Mouse (Mus musculus): ENCODE measurements around the gene Gm20388. TPM values are rescaled to one million over a fixed set of nuclear protein-coding genes. Genes with fewer than 3 reads are reported as not detected.

Gm20388 gene
- polyA plus RNA-seq, 1 experiment from 2014 or later: not detected

- Histone ChIP-seq H3K36me3 (ENCODE audit: control insufficient read depth, insufficient read depth, low read length) (no peaks in the 10 kb centered on the region), H3K4me1 (replicated peaks; ENCODE audit: control insufficient read depth, insufficient read depth) (no peaks in the 10 kb centered on the region), H3K4me3 (ENCODE audit: low read depth, low read length) (no peak overlapping the region), H3K9me3 (ENCODE audit: control insufficient read depth, low read length) (no peaks in the 10 kb centered on the region), H3K27me3 (ENCODE audit: control insufficient read depth, insufficient read depth, low read length) (no peaks in the 10 kb centered on the region), H3K9ac (ENCODE audit: low read length) (no peak overlapping the region), H3K27ac (replicated peaks) (no peak overlapping the region), H3K4me2 (replicated peaks; ENCODE audit: low read depth) (no peak overlapping the region)
- no peak for DNase-seq (ENCODE audit: low spot score)
- ATAC-seq (ENCODE audit: low FRiP score, low TSS enrichment): no peak
- TF ChIP-seq CTCF (IDR thresholded peaks at IDR 0.05; ENCODE audit: low read depth) (no peak), EP300 (optimal IDR thresholded peaks at IDR 0.05) (no peak)
- WGBS: 80% methylated on average over 16 of the region's 16 CpGs
Measured at GRCm38 (mm10) chr8:124143871-124144618, 4233.4 kb downstream of the Gm20388 start.

- no peaks in the 10 kb centered on the region for H3K4me1 ChIP-seq (replicated peaks; ENCODE audit: control insufficient read depth, insufficient read depth)
Measured at GRCm38 (mm10) chr8:124144619-124144980, 4234.0 kb downstream of the Gm20388 start.

GRCm38 (mm10) chr8:124146286-124146685 lies 4235.6 kb downstream of the Gm20388 start:
- Histone ChIP-seq H3K9ac (ENCODE audit: low read length) (no peak overlapping the region), H3K4me2 (replicated peaks; ENCODE audit: low read depth) (no peak overlapping the region), H3K9me3 (ENCODE audit: control insufficient read depth, low read length) (no peaks in the 10 kb centered on the region), H3K36me3 (ENCODE audit: control insufficient read depth, insufficient read depth, low read length) (no peaks in the 10 kb centered on the region), H3K4me1 (replicated peaks; ENCODE audit: control insufficient read depth, insufficient read depth) (no peaks in the 10 kb centered on the region), H3K27ac (replicated peaks) (no peak overlapping the region), H3K27me3 (ENCODE audit: control insufficient read depth, insufficient read depth, low read length) (no peaks in the 10 kb centered on the region), H3K4me3 (ENCODE audit: low read depth, low read length) (no peak overlapping the region)
- DNase-seq (ENCODE audit: low spot score) (no peak), ATAC-seq (ENCODE audit: low FRiP score, low TSS enrichment) (no peak)
- 64% methylated on average over 5 of the region's 5 CpGs for WGBS
- TF ChIP-seq CTCF (IDR thresholded peaks at IDR 0.05; ENCODE audit: low read depth) (no peak), EP300 (optimal IDR thresholded peaks at IDR 0.05) (no peak)

More at GRCm38 (mm10) chr8:124144619-124144980, 4234.0 kb downstream of the Gm20388 start:
- TF ChIP-seq CTCF (IDR thresholded peaks at IDR 0.05; ENCODE audit: low read depth): no peak
- TF ChIP-seq EP300 (optimal IDR thresholded peaks at IDR 0.05): no peak
- no peaks in the 10 kb centered on the region for H3K9me3 ChIP-seq (ENCODE audit: control insufficient read depth, low read length)
- 79% methylated on average over 12 of the region's 12 CpGs for WGBS
- no peak for DNase-seq (ENCODE audit: low spot score)
- no peak overlapping the region for H3K4me2 ChIP-seq (replicated peaks; ENCODE audit: low read depth)
- no peak overlapping the region for H3K27ac ChIP-seq (replicated peaks)
- no peak overlapping the region for H3K9ac ChIP-seq (ENCODE audit: low read length)
- H3K27me3 ChIP-seq (ENCODE audit: control insufficient read depth, insufficient read depth, low read length): no peaks in the 10 kb centered on the region
- no peak for ATAC-seq (ENCODE audit: low FRiP score, low TSS enrichment)
- no peak overlapping the region for H3K4me3 ChIP-seq (ENCODE audit: low read depth, low read length)
- no peaks in the 10 kb centered on the region for H3K36me3 ChIP-seq (ENCODE audit: control insufficient read depth, insufficient read depth, low read length)

GRCm38 (mm10) chr8:124150009-124150408 lies 4239.4 kb downstream of the Gm20388 start:
- Histone ChIP-seq H3K9me3 (ENCODE audit: control insufficient read depth, low read length) (no peaks in the 10 kb centered on the region), H3K4me1 (replicated peaks; ENCODE audit: control insufficient read depth, insufficient read depth) (no peaks in the 10 kb centered on the region), H3K4me2 (replicated peaks; ENCODE audit: low read depth) (no peak overlapping the region), H3K36me3 (ENCODE audit: control insufficient read depth, insufficient read depth, low read length) (no peaks in the 10 kb centered on the region), H3K4me3 (ENCODE audit: low read depth, low read length) (no peak overlapping the region), H3K9ac (ENCODE audit: low read length) (no peak overlapping the region), H3K27ac (replicated peaks) (no peak overlapping the region), H3K27me3 (ENCODE audit: control insufficient read depth, insufficient read depth, low read length) (no peaks in the 10 kb centered on the region)
- TF ChIP-seq EP300 (optimal IDR thresholded peaks at IDR 0.05) (no peak), CTCF (IDR thresholded peaks at IDR 0.05; ENCODE audit: low read depth) (no peak)
- no peak for DNase-seq (ENCODE audit: low spot score)
- 52% methylated on average over 11 of the region's 11 CpGs for WGBS
- ATAC-seq (ENCODE audit: low FRiP score, low TSS enrichment): no peak

- 71% methylated on average over 5 of the region's 5 CpGs for WGBS
- H3K4me1 ChIP-seq (replicated peaks; ENCODE audit: control insufficient read depth, insufficient read depth): no peaks in the 10 kb centered on the region
- H3K4me3 ChIP-seq (ENCODE audit: low read depth, low read length): no peak overlapping the region
- H3K9me3 ChIP-seq (ENCODE audit: control insufficient read depth, low read length): no peaks in the 10 kb centered on the region
- TF ChIP-seq EP300 (optimal IDR thresholded peaks at IDR 0.05) (no peak), CTCF (IDR thresholded peaks at IDR 0.05; ENCODE audit: low read depth) (peak; percentile 36; the same call in 1 of the 2 replicates)
- H3K4me2 ChIP-seq (replicated peaks; ENCODE audit: low read depth): no peak overlapping the region
- no peak overlapping the region for H3K27ac ChIP-seq (replicated peaks)
- no peaks in the 10 kb centered on the region for H3K36me3 ChIP-seq (ENCODE audit: control insufficient read depth, insufficient read depth, low read length)
- no peak overlapping the region for H3K9ac ChIP-seq (ENCODE audit: low read length)
- H3K27me3 ChIP-seq (ENCODE audit: control insufficient read depth, insufficient read depth, low read length): no peaks in the 10 kb centered on the region
- ATAC-seq (ENCODE audit: low FRiP score, low TSS enrichment) (no peak), DNase-seq (ENCODE audit: low spot score) (no peak)
Measured at GRCm38 (mm10) chr8:124150536-124150935, 4239.9 kb downstream of the Gm20388 start.

- 85% methylated on average over 6 of the region's 6 CpGs for WGBS
- ATAC-seq (ENCODE audit: low FRiP score, low TSS enrichment): no peak
- no peak for TF ChIP-seq CTCF (IDR thresholded peaks at IDR 0.05; ENCODE audit: low read depth)
- TF ChIP-seq EP300 (optimal IDR thresholded peaks at IDR 0.05): no peak
Measured at GRCm38 (mm10) chr8:124151881-124152280, 4241.2 kb downstream of the Gm20388 start.

More at GRCm38 (mm10) chr8:124151881-124152280, 4241.2 kb downstream of the Gm20388 start:
- H3K4me3 ChIP-seq (ENCODE audit: low read depth, low read length): no peak overlapping the region
- H3K27ac ChIP-seq (replicated peaks): no peak overlapping the region
- H3K4me1 ChIP-seq (replicated peaks; ENCODE audit: control insufficient read depth, insufficient read depth): no peaks in the 10 kb centered on the region
- no peaks in the 10 kb centered on the region for H3K9me3 ChIP-seq (ENCODE audit: control insufficient read depth, low read length)
- H3K4me2 ChIP-seq (replicated peaks; ENCODE audit: low read depth): no peak overlapping the region
- no peaks in the 10 kb centered on the region for H3K36me3 ChIP-seq (ENCODE audit: control insufficient read depth, insufficient read depth, low read length)
- no peaks in the 10 kb centered on the region for H3K27me3 ChIP-seq (ENCODE audit: control insufficient read depth, insufficient read depth, low read length)
- H3K9ac ChIP-seq (ENCODE audit: low read length): no peak overlapping the region
- DNase-seq (ENCODE audit: low spot score): no peak
